Comparison of ENCODE assay signal across 8 mouse cellular contexts in the genomic region with DNA sequence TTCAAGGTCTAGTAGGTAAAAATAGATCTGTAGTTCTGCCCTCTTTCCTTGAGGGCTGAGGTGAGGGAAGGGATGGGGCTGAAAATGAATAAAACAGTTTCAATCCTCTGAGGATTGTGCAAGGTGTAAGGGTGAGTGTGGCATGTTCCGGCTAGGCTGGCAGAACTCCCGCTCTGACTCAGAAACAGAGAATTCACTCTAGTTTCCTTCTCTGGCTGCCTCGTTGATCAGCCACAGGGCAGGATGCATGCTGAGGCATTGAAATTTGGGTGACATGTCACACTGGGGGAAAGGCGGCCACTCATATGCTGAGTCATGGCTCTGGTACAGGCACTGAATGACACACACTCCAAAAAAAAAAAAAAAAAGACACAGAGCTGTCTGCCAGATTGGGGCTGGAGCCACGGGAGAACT. TPM values are rescaled to one million over a fixed set of nuclear protein-coding genes. Genes with fewer than 3 reads are reported as not detected.
DNase-seq lines count a peak whose midpoint lies in the region; ATAC-seq and TF ChIP-seq lines count a peak whose summit lies in the region.

No protein-coding gene starts in this region.

- no peak for TF ChIP-seq EP300 in liver, embryonic 14.5 days (IDR thresholded peaks at IDR 0.05; ENCODE audit: low read depth)

- H3K27me3 ChIP-seq in C2C12 (ENCODE audit: control insufficient read depth, insufficient read depth, insufficient read length): no peaks in the 10 kb centered on the region
- H3K27me3 ChIP-seq in liver, embryonic 14.5 days (ENCODE audit: control insufficient read depth, insufficient read depth, low read length): no peaks in the 10 kb centered on the region
- no peaks in the 10 kb centered on the region for H3K27me3 ChIP-seq in forebrain, embryonic 15.5 days

- H3K36me3 ChIP-seq in C2C12 (ENCODE audit: control insufficient read depth, insufficient read depth): no peaks in the 10 kb centered on the region
- H3K36me3 ChIP-seq in liver, embryonic 14.5 days (replicated peaks; ENCODE audit: control insufficient read depth, insufficient read depth, low read depth): no peaks in the 10 kb centered on the region
- H3K36me3 ChIP-seq in forebrain, embryonic 15.5 days: no peaks in the 10 kb centered on the region

- no peak overlapping the region for H3ac ChIP-seq in C2C12 (ENCODE audit: control insufficient read depth, insufficient read length, low read depth)

- H3K4me2 ChIP-seq in liver, embryonic 14.5 days (ENCODE audit: low read depth): no peak overlapping the region
- no peak overlapping the region for H3K4me2 ChIP-seq in forebrain, embryonic 15.5 days (replicated peaks)

- TF ChIP-seq CTCF in C2C12 (IDR thresholded peaks at IDR 0.05; ENCODE audit: control insufficient read depth, insufficient read depth, insufficient read length): no peak
- TF ChIP-seq CTCF in liver, embryonic 14.5 days (IDR thresholded peaks at IDR 0.05; ENCODE audit: low read depth): no peak

- H3K4me3 ChIP-seq in C2C12 (ENCODE audit: insufficient read depth, poor library complexity, severe bottlenecking): no peak overlapping the region
- H3K4me3 ChIP-seq in liver, embryonic 14.5 days (ENCODE audit: insufficient read depth in 1 of 2, low read depth in 2 of 2, low read length in 2 of 2): no peak overlapping the region
- H3K4me3 ChIP-seq in forebrain, embryonic 15.5 days: no peak overlapping the region

- H3K27ac ChIP-seq in liver, embryonic 14.5 days: no peak overlapping the region
- H3K27ac ChIP-seq in forebrain, embryonic 15.5 days (replicated peaks): no peak overlapping the region

- no peak overlapping the region for H3K9ac ChIP-seq in liver, embryonic 14.5 days (replicated peaks)
- H3K9ac ChIP-seq in forebrain, embryonic 15.5 days (replicated peaks): no peak overlapping the region

- no peaks in the 10 kb centered on the region for H3K9me3 ChIP-seq in liver, embryonic 14.5 days (ENCODE audit: control insufficient read depth, low read length)
- no peaks in the 10 kb centered on the region for H3K9me3 ChIP-seq in forebrain, embryonic 15.5 days

- ATAC-seq in liver, embryonic 14.5 days (ENCODE audit: insufficient read depth): peak; percentile 44; the same call in 1 of the 2 replicates
- ATAC-seq in forebrain, embryonic 15.5 days (replicated peaks): no peak

- no peaks in the 10 kb centered on the region for H3K79me2 ChIP-seq in C2C12 (ENCODE audit: control insufficient read depth, insufficient read depth)

- 17% methylated on average over 5 of the region's 5 CpGs for WGBS in liver, embryonic 14.5 days (ENCODE audit: insufficient replicate concordance)
- WGBS in forebrain, embryonic 15.5 days: 81% methylated on average over 5 of the region's 5 CpGs

- H3K79me3 ChIP-seq in C2C12 (ENCODE audit: low read depth): no peaks in the 10 kb centered on the region

- H3K4me1 ChIP-seq in liver, embryonic 14.5 days (replicated peaks; ENCODE audit: control insufficient read depth in 2 of 2, insufficient read depth in 2 of 2, low read length in 1 of 2): peaks cover 0 to 9% of the 10 kb centered on the region in 2 experiments; a peak in 2 of 4 replicates
- H3K4me1 ChIP-seq in forebrain, embryonic 15.5 days: no peaks in the 10 kb centered on the region

- peak; percentile 94 for DNase-seq in 3T3-L1 (ENCODE audit: low read depth, low spot score)
- DNase-seq in gastrocnemius, adult 8-10 months (ENCODE audit: low spot score in 2 of 2): peak; percentile 33 to 39
- DNase-seq in liver, embryonic 14.5 days (ENCODE audit: low read depth in 3 of 3, low spot score in 3 of 3): peak in 1 of 3 experiments; percentile 33
- DNase-seq in thymus, postnatal 4 days: no peak
- no peak for DNase-seq in spleen, postnatal 4 days (ENCODE audit: low spot score in 2 of 2)
- DNase-seq in ovary, postnatal 36 days (ENCODE audit: low spot score): no peak

TF ChIP-seq in C2C12, 6 proteins besides CTCF, POLR2A, EP300 and RAD21:
- TF ChIP-seq MAX (IDR thresholded peaks at IDR 0.05) (peak; percentile 82), CEBPB (IDR thresholded peaks at IDR 0.05; ENCODE audit: low read depth) (peak; percentile 99), FOSL1 (IDR thresholded peaks at IDR 0.05; ENCODE audit: insufficient read depth, low read length, poor library complexity, severe bottlenecking) (peak; percentile 96), USF1 (IDR thresholded peaks at IDR 0.05; ENCODE audit: low read depth) (no peak), MYOD1 (IDR thresholded peaks at IDR 0.05; ENCODE audit: control insufficient read depth, insufficient read length, low read depth) (peak; percentile 18)

RNA-seq across cellular contexts. Expression of a gene that starts 42.8 kb away (rescaled TPM):
- 20.9 TPM for polyA plus RNA-seq in C2C12 (2012; fragmentation: generic; extraction: Trizol)
- total RNA-seq in gastrocnemius, adult 8-10 months (2022): 10 to 100 TPM; 22.2 to 31.2 (median 23.5) TPM
- polyA plus RNA-seq in liver, embryonic 14.5 days (2012; rRNA removed): 10.9 and 11.5 TPM in 2 replicates
- 2.8 and 3.2 TPM in 2 replicates for polyA plus RNA-seq in liver, embryonic 14.5 days (2014; fragmentation: Nextera tagmentation; extraction: Ambion mirVana)
- 10.5 and 11.1 TPM in 2 replicates for polyA plus RNA-seq in forebrain, embryonic 15.5 days (2015; fragmentation: Nextera tagmentation; extraction: Ambion mirVana)

Comparison
In these comparisons a context has a peak if more than half of its experiments do, and no peak if none do; other contexts are left out.
1. DNase-seq: peak in 3T3-L1 (single experiment) and gastrocnemius, adult 8-10 months (2 of 2); none in thymus, postnatal 4 days (single experiment), spleen, postnatal 4 days (0 of 2) and ovary, postnatal 36 days (single experiment).